Mouse (Mus musculus) embryonic facial prominence, embryonic 15.5 days (tissue): ENCODE results near the gene Nell2. TPM values are rescaled to one million over a fixed set of nuclear protein-coding genes. Genes with fewer than 3 reads are reported as not detected.

Experiments
- ATAC-seq: fragments of 200-750 bp; cut with Nextera tagmentation; 2 replicates; pipeline ENCODE4 v1.8.0; 2017; ENCODE audit warnings: low read depth, moderate TSS enrichment; ENCODE audit not compliant: insufficient number of reproducible peaks, low FRiP score, low TSS enrichment
- H3K27ac ChIP-seq: fragments of 300-500 bp; sonication (generic); replicated peaks from 2 replicates; pipeline ENCODE4 v1.5.1; 2015; ENCODE audit warnings: mild to moderate bottlenecking, inconsistent platforms
- H3K27me3 ChIP-seq: fragments of 300-500 bp; sonication (generic); 2 replicates; pipeline ENCODE4 v1.6.1; 2015; ENCODE audit warnings: inconsistent platforms
- H3K36me3 ChIP-seq: fragments of 300-500 bp; sonication (generic); 2 replicates; pipeline ENCODE4 v1.6.1; 2015; ENCODE audit warnings: mild to moderate bottlenecking, inconsistent platforms
- H3K4me1 ChIP-seq: fragments of 300-500 bp; sonication (generic); 2 replicates; pipeline ENCODE4 v1.6.1; 2015; ENCODE audit warnings: inconsistent platforms
- H3K4me2 ChIP-seq: fragments of 300-500 bp; sonication (generic); replicated peaks from 2 replicates; pipeline ENCODE4 v1.6.1; 2015; ENCODE audit warnings: mild to moderate bottlenecking, inconsistent platforms
- H3K4me3 ChIP-seq: fragments of 300-500 bp; sonication (generic); replicated peaks from 2 replicates; pipeline ENCODE4 v1.5.1; 2015; ENCODE audit warnings: mild to moderate bottlenecking, inconsistent platforms
- H3K9ac ChIP-seq: fragments of 300-500 bp; sonication (generic); 2 replicates; pipeline ENCODE4 v1.6.1; 2015; ENCODE audit warnings: inconsistent platforms
- H3K9me3 ChIP-seq: fragments of 300-500 bp; sonication (generic); replicated peaks from 2 replicates; pipeline ENCODE4 v1.6.1; 2016; ENCODE audit warnings: inconsistent platforms
- WGBS: fragments of 180-500 bp; shearing (Covaris S2); methylation state at CpG from one replicate; pipeline ENCODE4 v1.1.7; 2015; 5-methylcytosine and 5-hydroxymethylcytosine counted together
- polyA plus RNA-seq: library from polyadenylated mRNA; unstranded; fragments of >200 nt; fragmentation: Nextera tagmentation; extraction: Ambion mirVana; gene quantifications from 2 replicates; pipeline ENCODE4 v1.2.1, GENCODE M21; 2015

Gene Nell2
- polyA plus RNA-seq, 1 experiment from 2014 or later: 13.6 TPM

GRCm38 (mm10) chr15:95231171-95231570 is 297.2 kb downstream of the Nell2 start:
- ATAC-seq: no peak
- WGBS: 80% methylated on average over 13 of the region's 13 CpGs
- Histone ChIP-seq H3K4me2 (no peak overlapping the region), H3K9me3 (no peaks in the 10 kb centered on the region), H3K27ac (no peak overlapping the region), H3K4me3 (no peak overlapping the region), H3K9ac (no peak overlapping the region), H3K4me1 (no peaks in the 10 kb centered on the region), H3K27me3 (no peaks in the 10 kb centered on the region), H3K36me3 (no peaks in the 10 kb centered on the region)

- Histone ChIP-seq H3K9ac (no peak overlapping the region), H3K27me3 (no peaks in the 10 kb centered on the region), H3K27ac (no peak overlapping the region), H3K4me1 (peaks cover 8% of the 10 kb centered on the region; the same call in 1 of the 2 replicates), H3K4me3 (no peak overlapping the region), H3K9me3 (no peaks in the 10 kb centered on the region), H3K36me3 (no peaks in the 10 kb centered on the region), H3K4me2 (no peak overlapping the region)
- no peak for ATAC-seq
- WGBS: 42% methylated on average over 12 of the region's 12 CpGs
These were observed 311.6 kb downstream of the Nell2 start for GRCm38 (mm10) chr15:95216640-95217365.

GRCm38 (mm10) chr15:95210551-95210950 is 317.8 kb downstream of the Nell2 start:
- H3K9ac ChIP-seq: no peak overlapping the region
- H3K9me3 ChIP-seq: no peaks in the 10 kb centered on the region
- H3K27ac ChIP-seq: no peak overlapping the region
- no peak overlapping the region for H3K4me3 ChIP-seq
- no peaks in the 10 kb centered on the region for H3K27me3 ChIP-seq
- no peaks in the 10 kb centered on the region for H3K36me3 ChIP-seq
- no peak for ATAC-seq
- 70% methylated on average over 4 of the region's 4 CpGs for WGBS
- no peak overlapping the region for H3K4me2 ChIP-seq
- H3K4me1 ChIP-seq: no peaks in the 10 kb centered on the region

GRCm38 (mm10) chr15:95209186-95209585 is 319.2 kb downstream of the Nell2 start:
- H3K4me2 ChIP-seq: no peak overlapping the region
- no peaks in the 10 kb centered on the region for H3K27me3 ChIP-seq
- no peak overlapping the region for H3K27ac ChIP-seq
- no peak overlapping the region for H3K4me3 ChIP-seq
- H3K9ac ChIP-seq: no peak overlapping the region
- 68% methylated on average over 4 of the region's 4 CpGs for WGBS
- H3K36me3 ChIP-seq: no peaks in the 10 kb centered on the region
- H3K9me3 ChIP-seq: no peaks in the 10 kb centered on the region
- ATAC-seq: no peak
- no peaks in the 10 kb centered on the region for H3K4me1 ChIP-seq

- Histone ChIP-seq H3K4me2 (peak overlapping the region; percentile 23; the same call in 1 of the 2 replicates), H3K4me3 (no peak overlapping the region), H3K36me3 (no peaks in the 10 kb centered on the region), H3K27ac (no peak overlapping the region), H3K27me3 (no peaks in the 10 kb centered on the region), H3K9me3 (no peaks in the 10 kb centered on the region), H3K9ac (no peak overlapping the region), H3K4me1 (peaks cover 4% of the 10 kb centered on the region; the same call in 1 of the 2 replicates)
- WGBS: 16% methylated on average over 9 of the region's 9 CpGs
- ATAC-seq: no peak
These were observed 334.6 kb downstream of the Nell2 start for GRCm38 (mm10) chr15:95193661-95194280.

GRCm38 (mm10) chr15:95192951-95193350 is 335.4 kb downstream of the Nell2 start:
- Histone ChIP-seq H3K9me3 (no peaks in the 10 kb centered on the region), H3K9ac (no peak overlapping the region), H3K27ac (no peak overlapping the region), H3K36me3 (no peaks in the 10 kb centered on the region), H3K27me3 (no peaks in the 10 kb centered on the region), H3K4me1 (peaks cover 4% of the 10 kb centered on the region; the same call in 1 of the 2 replicates), H3K4me2 (no peak overlapping the region), H3K4me3 (no peak overlapping the region)
- no peak for ATAC-seq
- 72% methylated on average over 8 of the region's 8 CpGs for WGBS

GRCm38 (mm10) chr15:95186226-95186625 is 342.1 kb downstream of the Nell2 start:
- H3K27ac ChIP-seq: no peak overlapping the region
- WGBS: 66% methylated on average over 10 of the region's 10 CpGs
- H3K4me1 ChIP-seq: no peaks in the 10 kb centered on the region
- no peak overlapping the region for H3K4me3 ChIP-seq
- no peak for ATAC-seq
- no peaks in the 10 kb centered on the region for H3K9me3 ChIP-seq
- no peak overlapping the region for H3K9ac ChIP-seq
- no peak overlapping the region for H3K4me2 ChIP-seq
- H3K36me3 ChIP-seq: no peaks in the 10 kb centered on the region
- no peaks in the 10 kb centered on the region for H3K27me3 ChIP-seq

GRCm38 (mm10) chr15:95185419-95185818 is 342.9 kb downstream of the Nell2 start:
- no peaks in the 10 kb centered on the region for H3K4me1 ChIP-seq
- H3K9me3 ChIP-seq: no peaks in the 10 kb centered on the region
- H3K27me3 ChIP-seq: no peaks in the 10 kb centered on the region
- H3K9ac ChIP-seq: no peak overlapping the region
- H3K36me3 ChIP-seq: no peaks in the 10 kb centered on the region
- no peak for ATAC-seq
- no peak overlapping the region for H3K27ac ChIP-seq
- H3K4me2 ChIP-seq: no peak overlapping the region
- H3K4me3 ChIP-seq: no peak overlapping the region
- 49% methylated on average over 9 of the region's 9 CpGs for WGBS

GRCm38 (mm10) chr15:95183450-95183849 is 344.9 kb downstream of the Nell2 start:
- H3K27me3 ChIP-seq: no peaks in the 10 kb centered on the region
- no peak overlapping the region for H3K4me3 ChIP-seq
- ATAC-seq: no peak
- H3K36me3 ChIP-seq: no peaks in the 10 kb centered on the region
- no peak overlapping the region for H3K4me2 ChIP-seq
- H3K27ac ChIP-seq: no peak overlapping the region
- no peaks in the 10 kb centered on the region for H3K4me1 ChIP-seq
- no peak overlapping the region for H3K9ac ChIP-seq
- 69% methylated on average over 5 of the region's 5 CpGs for WGBS
- H3K9me3 ChIP-seq: no peaks in the 10 kb centered on the region

GRCm38 (mm10) chr15:95156828-95157227 is 371.5 kb downstream of the Nell2 start:
- 60% methylated on average over 3 of the region's 3 CpGs for WGBS
- no peak overlapping the region for H3K9ac ChIP-seq
- no peak for ATAC-seq

GRCm38 (mm10) chr15:95145118-95145517 is 383.2 kb downstream of the Nell2 start:
- no peak for ATAC-seq

More at GRCm38 (mm10) chr15:95156828-95157227, 371.5 kb downstream of the Nell2 start:
- no peaks in the 10 kb centered on the region for H3K9me3 ChIP-seq
- no peaks in the 10 kb centered on the region for H3K27me3 ChIP-seq
- H3K4me2 ChIP-seq: no peak overlapping the region
- H3K4me3 ChIP-seq: no peak overlapping the region
- H3K36me3 ChIP-seq: no peaks in the 10 kb centered on the region
- no peaks in the 10 kb centered on the region for H3K4me1 ChIP-seq
- no peak overlapping the region for H3K27ac ChIP-seq

More at GRCm38 (mm10) chr15:95145118-95145517, 383.2 kb downstream of the Nell2 start:
- no peaks in the 10 kb centered on the region for H3K27me3 ChIP-seq
- no peaks in the 10 kb centered on the region for H3K4me1 ChIP-seq
- no peaks in the 10 kb centered on the region for H3K36me3 ChIP-seq
- no peak overlapping the region for H3K4me3 ChIP-seq
- H3K9me3 ChIP-seq: no peaks in the 10 kb centered on the region
- H3K27ac ChIP-seq: no peak overlapping the region
- no peak overlapping the region for H3K9ac ChIP-seq
- WGBS: 87% methylated on average over 2 of the region's 2 CpGs
- H3K4me2 ChIP-seq: no peak overlapping the region
